Mouse (Mus musculus): ENCODE measurements around the gene 4921536K21Rik.

The 4921536K21Rik gene

GRCm38 (mm10) chr11:3894406-3895281, at the start of gene 4921536K21Rik, which contains the start of gene Dusp18:
4921536K21Rik (minus strand) TSS chr11:3895098.
Dusp18 (plus strand) TSS chr11:3895240.
- peak; percentile 57 to 69 for DNase-seq (ENCODE audit: low spot score in 2 of 2)

GRCm38 (mm10) chr11:3941371-3941770, 46.5 kb upstream of the 4921536K21Rik start:
- DNase-seq (ENCODE audit: low spot score in 2 of 2): no peak

- DNase-seq (ENCODE audit: low spot score in 2 of 2): no peak
These were observed 42.5 kb upstream of the 4921536K21Rik start for GRCm38 (mm10) chr11:3937321-3937874.

DNA sequence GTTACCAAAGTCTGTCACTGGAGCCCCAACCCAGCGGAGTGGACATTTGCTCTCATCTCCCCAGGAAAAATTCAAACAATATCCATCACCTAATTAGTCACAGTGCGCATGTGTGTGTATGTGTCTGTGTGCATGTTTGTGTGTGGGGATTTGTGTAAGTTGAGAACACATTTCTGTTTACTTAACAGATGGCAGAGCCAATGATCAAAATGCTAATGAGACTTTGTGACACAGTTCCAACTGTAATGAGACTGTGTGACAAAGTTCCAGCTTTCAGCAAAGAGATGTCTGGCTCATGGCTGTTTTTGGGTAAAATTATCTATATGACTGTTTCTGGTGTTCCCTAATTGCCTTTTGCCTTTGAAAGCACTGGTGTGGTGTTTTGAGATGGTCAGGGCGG, 41.4 kb upstream of the 4921536K21Rik start:
- no peak for DNase-seq (ENCODE audit: low spot score in 2 of 2)

- no peak for DNase-seq (ENCODE audit: low spot score in 2 of 2)
These were observed 40.2 kb upstream of the 4921536K21Rik start for GRCm38 (mm10) chr11:3935135-3935534.

GRCm38 (mm10) chr11:3933756-3934285, 38.9 kb upstream of the 4921536K21Rik start:
- no peak for DNase-seq (ENCODE audit: low spot score in 2 of 2)

DNA sequence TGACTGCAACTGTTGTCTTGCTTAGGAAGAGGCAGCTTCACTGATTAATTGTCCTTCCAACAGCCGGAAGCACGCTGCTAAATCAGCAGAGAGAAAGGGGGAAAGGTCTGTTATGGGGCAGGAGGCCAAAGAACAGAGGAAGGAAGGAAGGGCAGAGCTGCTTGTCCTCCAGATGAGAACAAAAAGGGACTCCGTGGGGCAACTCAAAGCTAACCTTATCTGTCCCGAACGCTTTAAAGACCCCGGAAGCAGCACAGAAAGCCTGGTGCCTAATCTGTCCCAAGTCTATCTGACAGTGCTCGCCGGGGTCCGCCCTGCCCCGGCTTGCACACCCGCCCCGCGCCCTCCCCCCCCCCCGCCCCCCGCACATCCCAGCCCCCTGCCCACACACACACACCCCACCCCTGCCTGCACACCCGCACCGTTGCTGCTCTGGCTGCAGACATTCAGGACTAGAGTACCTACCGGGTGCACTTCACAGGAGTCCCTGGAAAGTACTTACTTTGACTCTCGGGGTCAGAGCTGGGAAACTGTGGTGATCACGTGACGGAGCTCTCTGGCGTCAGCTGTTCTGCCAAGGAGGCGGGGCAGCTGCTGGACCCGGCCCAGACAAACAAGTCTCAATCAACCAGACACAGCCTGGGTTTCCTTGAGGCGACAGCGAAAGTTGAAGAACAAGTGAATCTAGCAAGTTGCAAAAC, 36.8 kb upstream of the 4921536K21Rik start, which contains the start of gene Tcn2:
Gene Tcn2 (minus strand): TSS at position 649 of the 701 bp plus-strand sequence.
- DNase-seq (ENCODE audit: low spot score in 2 of 2): peak in 1 of 2 experiments; percentile 52

- DNase-seq (ENCODE audit: low spot score in 2 of 2): no peak
These were observed 36.0 kb upstream of the 4921536K21Rik start for GRCm38 (mm10) chr11:3930931-3931330.

GRCm38 (mm10) chr11:3930019-3930418, 35.1 kb upstream of the 4921536K21Rik start:
- no peak for DNase-seq (ENCODE audit: low spot score in 2 of 2)

- no peak for DNase-seq (ENCODE audit: low spot score in 2 of 2)
These were observed 31.0 kb upstream of the 4921536K21Rik start for GRCm38 (mm10) chr11:3925916-3926315.

DNA sequence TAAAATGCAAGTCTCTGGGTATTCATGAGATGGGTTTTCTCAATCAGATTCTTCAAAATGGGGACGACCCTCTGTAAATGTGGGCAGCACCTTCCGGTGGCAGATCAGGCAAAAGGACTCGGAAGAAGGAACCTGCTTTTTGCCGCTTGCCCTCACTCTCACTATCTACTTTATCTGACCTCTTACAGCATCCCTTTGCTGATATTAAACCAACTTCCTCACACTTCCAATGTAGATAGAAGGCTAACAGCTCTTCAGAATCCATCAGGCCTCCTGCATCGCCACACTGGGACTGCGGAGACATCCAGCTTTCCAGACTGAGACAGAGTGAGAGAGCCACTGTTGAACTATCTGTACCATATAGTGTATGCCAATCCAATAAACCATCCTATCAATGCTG, 27.8 kb upstream of the 4921536K21Rik start:
- DNase-seq (ENCODE audit: low spot score in 2 of 2): no peak

- DNase-seq (ENCODE audit: low spot score in 2 of 2): no peak
These were observed 27.2 kb upstream of the 4921536K21Rik start for GRCm38 (mm10) chr11:3922115-3922514.

- DNase-seq (ENCODE audit: low spot score in 2 of 2): peak in 1 of 2 experiments; percentile 15
These were observed 26.5 kb upstream of the 4921536K21Rik start for GRCm38 (mm10) chr11:3921281-3921850.

DNA sequence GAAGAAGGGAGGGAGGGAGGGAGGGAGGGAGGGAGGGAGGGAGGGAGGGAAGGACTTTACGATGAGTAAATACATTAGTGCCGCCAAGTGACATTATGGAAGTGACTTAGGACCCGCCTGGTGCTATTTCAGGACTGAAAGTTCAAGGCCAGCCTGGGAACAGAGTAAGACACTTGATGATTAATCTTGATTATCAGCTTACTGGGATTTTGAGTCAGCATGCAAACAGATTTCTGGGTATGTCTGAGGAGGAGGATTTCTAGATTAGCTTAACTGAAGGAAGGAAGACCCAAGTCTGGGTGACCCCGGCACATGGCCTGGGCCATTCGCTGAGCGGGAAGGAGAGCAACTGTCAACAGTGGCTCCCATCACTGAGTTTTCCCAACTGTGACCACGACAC, 25.6 kb upstream of the 4921536K21Rik start:
- DNase-seq (ENCODE audit: low spot score in 2 of 2): no peak

DNA sequence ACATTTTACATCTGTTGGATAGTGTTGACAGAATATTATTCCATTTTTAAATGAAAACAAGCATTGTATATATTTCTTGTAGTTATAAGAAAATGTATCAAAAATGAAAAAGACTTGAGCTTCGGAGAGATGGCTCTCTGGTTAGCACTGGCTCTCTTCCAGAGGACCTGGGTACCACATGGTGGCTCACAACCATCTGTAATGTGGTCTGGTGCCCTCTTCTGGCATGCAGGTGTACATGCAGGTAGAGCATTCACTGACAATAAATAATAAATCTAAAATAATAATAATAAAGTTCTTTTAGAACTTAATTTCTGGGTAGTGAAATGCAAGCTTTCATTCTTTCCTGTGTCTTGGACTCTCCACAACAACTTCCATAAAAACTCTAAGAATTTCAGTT, 23.8 kb upstream of the 4921536K21Rik start:
- DNase-seq (ENCODE audit: low spot score in 2 of 2): no peak

DNA sequence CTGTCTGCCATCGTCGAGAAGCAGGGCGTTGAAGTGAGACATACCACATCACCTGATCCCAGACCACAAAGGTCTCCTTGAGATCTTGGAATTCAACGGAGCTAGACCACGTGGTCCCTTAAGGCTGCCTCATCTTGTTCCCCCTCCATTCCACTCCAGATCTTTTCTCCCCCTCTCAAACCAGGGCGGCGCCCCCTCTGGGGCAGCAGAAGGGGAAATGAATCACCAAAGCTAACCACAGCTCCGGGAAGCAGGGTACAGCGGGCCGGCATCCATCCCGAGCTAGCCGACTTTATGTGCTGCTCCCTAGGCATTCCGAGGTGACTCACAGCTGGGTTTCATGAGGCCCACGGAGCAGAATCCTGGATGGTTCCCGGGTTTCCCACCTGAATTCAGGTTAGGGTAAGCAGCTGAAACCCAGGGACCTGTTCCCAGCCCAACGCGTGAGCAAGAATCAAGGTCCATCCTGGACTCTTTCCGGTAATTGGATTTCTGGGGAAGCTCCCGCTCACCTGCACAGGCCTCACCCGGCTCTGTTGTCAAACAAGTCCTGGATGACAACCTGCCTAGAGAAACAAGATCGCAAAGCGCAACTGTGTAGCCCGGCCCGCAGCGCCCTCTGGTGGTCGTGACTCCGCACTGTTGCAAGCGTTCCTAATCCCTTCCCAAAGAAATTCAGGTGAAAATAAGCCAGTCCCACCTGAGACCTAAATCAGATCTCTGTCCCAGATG, 19.4 kb upstream of the 4921536K21Rik start, which contains the start of gene Slc35e4:
Gene Slc35e4 (minus strand): TSS at position 556 of the 732 bp plus-strand sequence.
- peak; percentile 44 to 74 for DNase-seq (ENCODE audit: low spot score in 2 of 2)

GRCm38 (mm10) chr11:3913316-3914108, 18.6 kb upstream of the 4921536K21Rik start:
- peak; percentile 54 to 56 for DNase-seq (ENCODE audit: low spot score in 2 of 2)

DNA sequence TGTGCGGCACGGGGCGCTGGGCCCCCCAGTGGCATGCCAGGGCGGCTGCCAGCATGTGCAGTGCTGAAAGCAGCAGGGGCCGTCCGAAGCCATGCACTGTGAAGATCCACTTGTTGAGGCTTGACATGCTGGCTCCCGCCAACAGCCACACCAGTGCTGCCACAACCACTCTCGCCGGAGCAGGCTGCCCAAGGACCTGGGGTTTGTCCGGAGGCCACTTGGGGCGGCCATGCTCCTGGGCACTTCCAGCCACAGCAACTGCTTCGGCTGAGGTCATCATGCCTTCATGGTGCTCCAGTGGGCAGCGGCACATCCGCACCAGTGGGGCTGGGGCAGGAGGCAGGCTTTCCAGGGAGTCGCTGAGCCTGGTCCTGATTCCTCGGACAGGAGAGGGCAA, 18.0 kb upstream of the 4921536K21Rik start:
- no peak for DNase-seq (ENCODE audit: low spot score in 2 of 2)

DNA sequence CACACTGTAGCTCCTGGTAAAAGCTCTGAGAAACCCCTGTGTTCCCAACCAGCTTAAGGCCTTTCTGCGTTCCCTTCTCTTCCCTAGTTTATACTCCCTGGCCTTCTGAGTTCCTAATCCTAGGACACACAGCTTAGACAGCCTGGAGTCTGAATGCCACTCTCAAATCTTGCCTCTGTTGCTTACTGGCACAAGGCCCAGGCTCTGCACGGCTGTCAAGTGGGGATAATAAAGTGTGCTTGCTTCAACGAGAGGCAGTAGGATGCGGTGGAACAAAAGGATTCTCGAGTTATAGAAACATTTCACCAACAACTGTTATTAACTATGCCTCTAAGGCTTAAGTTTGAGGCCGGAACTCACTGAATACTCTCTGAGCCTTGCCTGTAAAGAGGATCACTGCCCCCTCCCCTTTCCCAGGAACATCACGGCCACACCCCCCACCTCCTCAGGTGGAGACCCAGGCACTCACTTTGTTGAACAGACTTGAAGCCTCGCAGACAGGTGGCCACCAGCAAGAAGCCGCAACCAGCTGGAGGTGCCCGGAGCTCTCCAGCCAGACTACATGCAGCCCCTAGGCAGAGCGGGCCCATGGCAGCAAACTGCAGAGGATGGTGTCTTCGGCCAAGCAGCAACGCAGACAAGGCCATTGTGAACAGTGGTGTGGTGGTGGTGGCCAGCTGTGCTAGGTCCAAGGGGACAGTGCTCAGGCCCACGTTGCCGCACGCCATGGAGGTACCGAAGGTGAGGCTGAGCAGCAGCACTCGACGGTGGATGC, 17.4 kb upstream of the 4921536K21Rik start:
- DNase-seq (ENCODE audit: low spot score in 2 of 2): no peak
